Mouse (Mus musculus) megakaryocyte, embryonic 14.5 days (primary cell): Measurements from ENCODE around the gene Nrm. TPM values are rescaled to one million over a fixed set of nuclear protein-coding genes. Genes with fewer than 3 reads are reported as not detected.

Source experiments
- H3K27me3 ChIP-seq: replicated peaks from 2 replicates; pipeline ENCODE3; 2012; ENCODE audit warnings: inconsistent platforms
- H3K36me3 ChIP-seq: replicated peaks from 2 replicates; pipeline ENCODE3; 2012; ENCODE audit warnings: low read length, inconsistent platforms, mixed read lengths
- H3K4me1 ChIP-seq: 2 replicates; pipeline ENCODE4 v1.6.1; 2012; ENCODE audit warnings: inconsistent platforms
- H3K4me3 ChIP-seq: replicated peaks from 2 replicates; pipeline ENCODE3; 2012; ENCODE audit warnings: moderate library complexity, mild to moderate bottlenecking, inconsistent platforms
- H3K9me3 ChIP-seq: 2 replicates; pipeline ENCODE4 v1.6.1; 2012; ENCODE audit warnings: inconsistent platforms
- FLI1 ChIP-seq: IDR thresholded peaks from 2 replicates; pipeline ENCODE4 v1.6.1; 2012; ENCODE audit warnings: low read length, inconsistent platforms, mixed read lengths
- GATA1 ChIP-seq: IDR thresholded peaks from 3 replicates; pipeline ENCODE4 v1.6.1; 2012; ENCODE audit warnings: mixed read lengths, low read length, inconsistent platforms, borderline replicate concordance
- polyA plus RNA-seq: library from polyadenylated mRNA; stranded (reverse); fragments of >175 nt; gene quantifications from 2 replicates; pipeline ENCODE4 v1.2.3, GENCODE M21; 2012; ENCODE audit warnings: low replicate concordance; ENCODE audit not compliant: insufficient read depth

Nrm gene
- polyA plus RNA-seq, 1 experiment, result 5.6 TPM

- peaks cover 80% of the 10 kb centered on the region for H3K36me3 ChIP-seq
- no peaks in the 10 kb centered on the region for H3K27me3 ChIP-seq
- TF ChIP-seq GATA1 (no peak), FLI1 (no peak)
- peaks cover 61% of the 10 kb centered on the region for H3K4me1 ChIP-seq
- peak overlapping the region; percentile 15 for H3K4me3 ChIP-seq
- H3K9me3 ChIP-seq, result no peaks in the 10 kb centered on the region
These were observed 42.9 kb downstream of the Nrm start for GRCm38 (mm10) chr17:35903992-35904355.

GRCm38 (mm10) chr17:35905587-35905986 is 44.5 kb downstream of the Nrm start:
- H3K36me3 ChIP-seq, result peaks cover 68% of the 10 kb centered on the region
- no peaks in the 10 kb centered on the region for H3K27me3 ChIP-seq
- no peak overlapping the region for H3K4me3 ChIP-seq
- H3K4me1 ChIP-seq, result peaks cover 61% of the 10 kb centered on the region
- H3K9me3 ChIP-seq, result no peaks in the 10 kb centered on the region
- TF ChIP-seq FLI1, result no peak
- no peak for TF ChIP-seq GATA1

- no peak overlapping the region for H3K4me3 ChIP-seq
- TF ChIP-seq GATA1 (no peak), FLI1 (no peak)
These were observed 46.5 kb downstream of the Nrm start for GRCm38 (mm10) chr17:35907609-35908008.

GRCm38 (mm10) chr17:35909186-35909918 is 48.2 kb downstream of the Nrm start:
- Histone ChIP-seq H3K36me3 (peaks cover 72% of the 10 kb centered on the region), H3K4me1 (peaks cover 45% of the 10 kb centered on the region), H3K4me3 (peak overlapping the region; percentile 96), H3K9me3 (no peaks in the 10 kb centered on the region), H3K27me3 (no peaks in the 10 kb centered on the region)
- TF ChIP-seq FLI1 (no peak), GATA1 (no peak)

More at GRCm38 (mm10) chr17:35907609-35908008, 46.5 kb downstream of the Nrm start:
- peaks cover 72% of the 10 kb centered on the region for H3K36me3 ChIP-seq
- H3K27me3 ChIP-seq, result no peaks in the 10 kb centered on the region
- peaks cover 54% of the 10 kb centered on the region for H3K4me1 ChIP-seq
- no peaks in the 10 kb centered on the region for H3K9me3 ChIP-seq

GRCm38 (mm10) chr17:35909919-35910369 is 48.8 kb downstream of the Nrm start, which contains the start of gene Atat1:
TSS of gene Atat1 (minus strand) at chr17:35910075.
- H3K27me3 ChIP-seq, result no peaks in the 10 kb centered on the region
- peaks cover 49% of the 10 kb centered on the region for H3K4me1 ChIP-seq
- peak within 1 kb of the TSS; percentile 96 for H3K4me3 ChIP-seq
- peaks cover 73% of the 10 kb centered on the region for H3K36me3 ChIP-seq
- H3K9me3 ChIP-seq, result no peaks in the 10 kb centered on the region
- TF ChIP-seq FLI1 (no peak), GATA1 (no peak)

- Histone ChIP-seq H3K9me3 (no peaks in the 10 kb centered on the region), H3K4me1 (peaks cover 42% of the 10 kb centered on the region), H3K4me3 (peak overlapping the region; percentile 44), H3K27me3 (no peaks in the 10 kb centered on the region), H3K36me3 (peaks cover 63% of the 10 kb centered on the region)
- TF ChIP-seq GATA1 (no peak), FLI1 (no peak)
These were observed 53.9 kb downstream of the Nrm start for GRCm38 (mm10) chr17:35914975-35915374.

Other genes starting within 250 kb of the Nrm start
- 0.55 TPM in 1 of 2 replicates, not detected in the other for gene Gm9573, start 234.7 kb upstream of the Nrm start, polyA plus RNA-seq
- not detected in 2 replicates for gene Mucl3, start 217.6 kb upstream of the Nrm start, polyA plus RNA-seq
- gene Vars2, start 193.7 kb upstream of the Nrm start, polyA plus RNA-seq, result 42.1 and 49.7 TPM in 2 replicates
- 7.8 and 10.8 TPM in 2 replicates for gene Gtf2h4, start 187.6 kb upstream of the Nrm start, polyA plus RNA-seq
- not detected in 2 replicates for gene Ddr1, start 156.7 kb upstream of the Nrm start, polyA plus RNA-seq
- 62.2 and 65.8 TPM in 2 replicates for gene Ier3, start 39.6 kb upstream of the Nrm start, polyA plus RNA-seq
- gene Flot1, start 38.1 kb upstream of the Nrm start, polyA plus RNA-seq, result 43.6 and 163 TPM in 2 replicates
- 96.5 and 217 TPM in 2 replicates for gene Tubb5, start 23.0 kb upstream of the Nrm start, polyA plus RNA-seq
- gene Mdc1, start 19.8 kb upstream of the Nrm start, polyA plus RNA-seq, result 1.2 and 2.3 TPM in 2 replicates
- gene Ppp1r18, start 4.3 kb downstream of the Nrm start, polyA plus RNA-seq, result 153 and 168 TPM in 2 replicates
- 23.2 and 32.1 TPM in 2 replicates for gene Dhx16, start 18.5 kb downstream of the Nrm start, polyA plus RNA-seq
- 101 and 470 TPM in 2 replicates for gene 2310061I04Rik, start 36.1 kb downstream of the Nrm start, polyA plus RNA-seq
- 15.4 and 23.3 TPM in 2 replicates for gene Atat1, start 48.8 kb downstream of the Nrm start, polyA plus RNA-seq
- 5.7 TPM in 1 of 2 replicates, not detected in the other for gene Mrps18b, start 55.1 kb downstream of the Nrm start, polyA plus RNA-seq
- 28.5 and 36.4 TPM in 2 replicates for gene Ppp1r10, start 55.1 kb downstream of the Nrm start, polyA plus RNA-seq
- 86.0 and 161 TPM in 2 replicates for gene Abcf1, start 108.4 kb downstream of the Nrm start, polyA plus RNA-seq
- gene Gnl1, start 118.5 kb downstream of the Nrm start, polyA plus RNA-seq, result 63.9 and 75.7 TPM in 2 replicates
- gene Prr3, start 118.9 kb downstream of the Nrm start, polyA plus RNA-seq, result 11.4 and 13.7 TPM in 2 replicates
- gene H2-T24, start 159.2 kb downstream of the Nrm start, polyA plus RNA-seq, result 3.9 TPM in 1 of 2 replicates, not detected in the other
- gene H2-T23, start 171.5 kb downstream of the Nrm start, polyA plus RNA-seq, result 13.8 and 44.0 TPM in 2 replicates
- 6.2 TPM in 1 of 2 replicates, not detected in the other for gene H2-T22, start 181.4 kb downstream of the Nrm start, polyA plus RNA-seq
- gene Gm6034, start 181.6 kb downstream of the Nrm start, polyA plus RNA-seq, result 0.25 TPM in 1 of 2 replicates, not detected in the other
- gene Gm11127, start 197.1 kb downstream of the Nrm start, polyA plus RNA-seq, result 20.5 TPM in 1 of 2 replicates, not detected in the other